Mouse (Mus musculus) forebrain, embryonic 16.5 days (tissue): ENCODE results near the gene Gm47959. TPM values are rescaled to one million over a fixed set of nuclear protein-coding genes. Genes with fewer than 3 reads are reported as not detected.

Experiments
- ATAC-seq: fragments of 200-750 bp; cut with Nextera tagmentation; 2 replicates; pipeline ENCODE4 v1.8.0; 2017; ENCODE audit warnings: mild to moderate bottlenecking, moderate library complexity
- H3K27ac ChIP-seq: fragments of 300-500 bp; sonication (generic); 2 replicates; pipeline ENCODE4 v1.5.1; 2014; ENCODE audit warnings: low read length, control low read depth
- H3K27me3 ChIP-seq: fragments of 300-500 bp; sonication (generic); replicated peaks from 2 replicates; pipeline ENCODE4 v1.6.1; 2014; ENCODE audit warnings: low read length; ENCODE audit not compliant: control insufficient read depth, insufficient read depth
- H3K36me3 ChIP-seq: fragments of 300-500 bp; sonication (generic); 2 replicates; pipeline ENCODE4 v1.6.1; 2014; ENCODE audit not compliant: control insufficient read depth, insufficient read depth
- H3K4me1 ChIP-seq: fragments of 300-500 bp; sonication (generic); replicated peaks from 2 replicates; pipeline ENCODE4 v1.6.1; 2014; ENCODE audit warnings: low read length; ENCODE audit not compliant: control insufficient read depth, insufficient read depth
- H3K4me2 ChIP-seq: fragments of 300-500 bp; sonication (generic); 2 replicates; pipeline ENCODE4 v1.6.1; 2014; ENCODE audit warnings: mild to moderate bottlenecking, low read length, control low read depth
- H3K4me3 ChIP-seq: fragments of 300-500 bp; sonication (generic); replicated peaks from 2 replicates; pipeline ENCODE4 v1.5.1; 2014; ENCODE audit warnings: mild to moderate bottlenecking, low read length, control low read depth
- H3K9ac ChIP-seq: fragments of 300-500 bp; sonication (generic); replicated peaks from 2 replicates; pipeline ENCODE4 v1.6.1; 2014; ENCODE audit warnings: low read depth, low read length, control low read depth
- H3K9me3 ChIP-seq: fragments of 300-500 bp; sonication (generic); 2 replicates; pipeline ENCODE4 v1.6.1; 2016; ENCODE audit warnings: low read length; ENCODE audit not compliant: control insufficient read depth
- WGBS: fragments of 180-500 bp; shearing (Covaris S2); extraction: QIAGEN DNeasy Blood & Tissue Kit; methylation state at CpG from one replicate; pipeline ENCODE4 v1.1.7; 2014; 5-methylcytosine and 5-hydroxymethylcytosine counted together
- polyA plus RNA-seq: library from polyadenylated mRNA; unstranded; fragments of >200 nt; fragmentation: Nextera tagmentation; extraction: Ambion mirVana; gene quantifications from 2 replicates; pipeline ENCODE4 v1.2.1, GENCODE M21; 2015

Gene Gm47959
- polyA plus RNA-seq, 1 experiment from 2014 or later, result not detected

GRCm38 (mm10) chr1:82986738-82987137 is 13.6 kb upstream of the Gm47959 start:
- 87% methylated on average over 6 of the region's 6 CpGs for WGBS

GRCm38 (mm10) chr1:82987530-82988198 is 12.7 kb upstream of the Gm47959 start:
- H3K4me2 ChIP-seq, result no peak overlapping the region

More at GRCm38 (mm10) chr1:82986738-82987137, 13.6 kb upstream of the Gm47959 start:
- ATAC-seq, result no peak
- no peaks in the 10 kb centered on the region for H3K27me3 ChIP-seq
- H3K4me1 ChIP-seq, result no peaks in the 10 kb centered on the region
- H3K4me3 ChIP-seq, result no peak overlapping the region
- no peak overlapping the region for H3K27ac ChIP-seq
- no peak overlapping the region for H3K4me2 ChIP-seq
- H3K36me3 ChIP-seq, result no peaks in the 10 kb centered on the region
- H3K9me3 ChIP-seq, result no peaks in the 10 kb centered on the region
- no peak overlapping the region for H3K9ac ChIP-seq

GRCm38 (mm10) chr1:82991062-82991461 is 9.3 kb upstream of the Gm47959 start:
- no peaks in the 10 kb centered on the region for H3K36me3 ChIP-seq
- ATAC-seq, result no peak
- no peak overlapping the region for H3K4me3 ChIP-seq
- 66% methylated on average over 4 of the region's 4 CpGs for WGBS
- H3K9ac ChIP-seq, result no peak overlapping the region
- no peak overlapping the region for H3K27ac ChIP-seq
- no peaks in the 10 kb centered on the region for H3K9me3 ChIP-seq
- no peaks in the 10 kb centered on the region for H3K27me3 ChIP-seq
- no peaks in the 10 kb centered on the region for H3K4me1 ChIP-seq
- H3K4me2 ChIP-seq, result no peak overlapping the region

More at GRCm38 (mm10) chr1:82987530-82988198, 12.7 kb upstream of the Gm47959 start:
- H3K4me1 ChIP-seq, result no peaks in the 10 kb centered on the region
- no peaks in the 10 kb centered on the region for H3K36me3 ChIP-seq
- no peak overlapping the region for H3K27ac ChIP-seq
- H3K9ac ChIP-seq, result no peak overlapping the region
- ATAC-seq, result peak; percentile 90
- no peaks in the 10 kb centered on the region for H3K27me3 ChIP-seq
- H3K4me3 ChIP-seq, result no peak overlapping the region
- H3K9me3 ChIP-seq, result no peaks in the 10 kb centered on the region
- 33% methylated on average over 4 of the region's 4 CpGs for WGBS

- Histone ChIP-seq H3K27ac (no peak overlapping the region), H3K27me3 (no peaks in the 10 kb centered on the region), H3K4me2 (no peak overlapping the region), H3K4me1 (no peaks in the 10 kb centered on the region), H3K9me3 (no peaks in the 10 kb centered on the region), H3K4me3 (no peak overlapping the region), H3K9ac (no peak overlapping the region), H3K36me3 (no peaks in the 10 kb centered on the region)
- 82% methylated on average over 3 of the region's 3 CpGs for WGBS
- ATAC-seq, result no peak
These were observed 8.8 kb upstream of the Gm47959 start for GRCm38 (mm10) chr1:82991596-82991995.

GRCm38 (mm10) chr1:82992093-82992492 is 8.3 kb upstream of the Gm47959 start:
- H3K9me3 ChIP-seq, result no peaks in the 10 kb centered on the region
- H3K4me1 ChIP-seq, result no peaks in the 10 kb centered on the region
- H3K4me3 ChIP-seq, result no peak overlapping the region
- H3K9ac ChIP-seq, result no peak overlapping the region
- no peaks in the 10 kb centered on the region for H3K36me3 ChIP-seq
- no peak for ATAC-seq
- no peaks in the 10 kb centered on the region for H3K27me3 ChIP-seq
- H3K27ac ChIP-seq, result no peak overlapping the region
- WGBS, result 92% methylated on average over 6 of the region's 6 CpGs
- H3K4me2 ChIP-seq, result no peak overlapping the region

GRCm38 (mm10) chr1:82993947-82994346 is 6.4 kb upstream of the Gm47959 start:
- no peak overlapping the region for H3K9ac ChIP-seq
- no peaks in the 10 kb centered on the region for H3K27me3 ChIP-seq
- no peak overlapping the region for H3K4me3 ChIP-seq
- H3K27ac ChIP-seq, result no peak overlapping the region
- no peak for ATAC-seq
- H3K36me3 ChIP-seq, result no peaks in the 10 kb centered on the region
- no peaks in the 10 kb centered on the region for H3K4me1 ChIP-seq
- H3K4me2 ChIP-seq, result no peak overlapping the region
- H3K9me3 ChIP-seq, result no peaks in the 10 kb centered on the region
- 75% methylated on average over 3 of the region's 3 CpGs for WGBS

- no peaks in the 10 kb centered on the region for H3K36me3 ChIP-seq
- 84% methylated on average over 8 of the region's 8 CpGs for WGBS
- H3K4me1 ChIP-seq, result 0 out of 2 replicates have a peak, but pooled peaks cover 4% of the 10 kb centered on the region
- ATAC-seq, result no peak
- H3K9me3 ChIP-seq, result no peaks in the 10 kb centered on the region
- no peaks in the 10 kb centered on the region for H3K27me3 ChIP-seq
- no peak overlapping the region for H3K27ac ChIP-seq
- no peak overlapping the region for H3K9ac ChIP-seq
- H3K4me2 ChIP-seq, result no peak overlapping the region
- no peak overlapping the region for H3K4me3 ChIP-seq
These were observed 6.2 kb downstream of the Gm47959 start for GRCm38 (mm10) chr1:83006218-83007179.

GRCm38 (mm10) chr1:83007471-83007870 is 7.1 kb downstream of the Gm47959 start:
- Histone ChIP-seq H3K36me3 (no peaks in the 10 kb centered on the region), H3K9me3 (no peaks in the 10 kb centered on the region), H3K4me2 (no peak overlapping the region), H3K4me3 (no peak overlapping the region), H3K27me3 (no peaks in the 10 kb centered on the region), H3K27ac (no peak overlapping the region), H3K4me1 (0 out of 2 replicates have a peak, but pooled peaks cover 4% of the 10 kb centered on the region), H3K9ac (no peak overlapping the region)
- WGBS, result 67% methylated on average over 6 of the region's 6 CpGs
- ATAC-seq, result peak; percentile 86

GRCm38 (mm10) chr1:83014477-83014876 is 14.1 kb downstream of the Gm47959 start:
- ATAC-seq, result no peak
- no peaks in the 10 kb centered on the region for H3K9me3 ChIP-seq
- no peaks in the 10 kb centered on the region for H3K4me1 ChIP-seq
- H3K4me2 ChIP-seq, result no peak overlapping the region
- H3K36me3 ChIP-seq, result no peaks in the 10 kb centered on the region
- H3K4me3 ChIP-seq, result no peak overlapping the region
- H3K27ac ChIP-seq, result no peak overlapping the region
- H3K27me3 ChIP-seq, result no peaks in the 10 kb centered on the region
- H3K9ac ChIP-seq, result no peak overlapping the region
- 96% methylated on average over 3 of the region's 3 CpGs for WGBS
